Mouse (Mus musculus) ovary, postnatal 14 days (tissue): ENCODE measurements around the gene Pglyrp1.
"Not testable (repeated sequence)": the region's sequence is repeated elsewhere in the genome, so short reads cannot be mapped to it uniquely, and the experiment has no call there.

Source experiments
- DNase-seq: peaks from one replicate; pipeline ENCODE4 v3.0.0; 2022; ENCODE audit warnings: low spot score

Pglyrp1 gene

GRCm38 (mm10) chr7:18871031-18871430, at the start of gene Pglyrp1:
TSS of gene Pglyrp1 (plus strand) at chr7:18871331.
- not testable (repeated sequence) for DNase-seq

GRCm38 (mm10) chr7:18821507-18821906, 49.6 kb upstream of the Pglyrp1 start, which contains the start of gene Psg17:
TSS of gene Psg17 (minus strand) at chr7:18821607.
- no peak for DNase-seq

GRCm38 (mm10) chr7:18827792-18828546, 43.2 kb upstream of the Pglyrp1 start:
- DNase-seq: no peak

- no peak for DNase-seq
These were observed 42.5 kb upstream of the Pglyrp1 start for GRCm38 (mm10) chr7:18828592-18828991.

GRCm38 (mm10) chr7:18829545-18829944, 41.6 kb upstream of the Pglyrp1 start:
- DNase-seq: no peak

- DNase-seq: no peak
These were observed 38.8 kb upstream of the Pglyrp1 start for GRCm38 (mm10) chr7:18832298-18832697.

GRCm38 (mm10) chr7:18839865-18840264, 31.3 kb upstream of the Pglyrp1 start, which contains the start of gene Mill2:
TSS of gene Mill2 (plus strand) at chr7:18839966.
- DNase-seq: no peak

GRCm38 (mm10) chr7:18840386-18841173, 30.6 kb upstream of the Pglyrp1 start:
- peak; percentile 45 for DNase-seq

- no peak for DNase-seq
These were observed 30.0 kb upstream of the Pglyrp1 start for GRCm38 (mm10) chr7:18841174-18841567.

GRCm38 (mm10) chr7:18844811-18845210, 26.3 kb upstream of the Pglyrp1 start:
- DNase-seq: no peak

GRCm38 (mm10) chr7:18848395-18848794, 22.7 kb upstream of the Pglyrp1 start:
- no peak for DNase-seq

GRCm38 (mm10) chr7:18858310-18858916, 12.7 kb upstream of the Pglyrp1 start:
- DNase-seq: no peak

GRCm38 (mm10) chr7:18862801-18863200, 8.3 kb upstream of the Pglyrp1 start:
- DNase-seq: no peak

GRCm38 (mm10) chr7:18868491-18868890, 2.6 kb upstream of the Pglyrp1 start:
- no peak for DNase-seq

GRCm38 (mm10) chr7:18872014-18872802, 1.1 kb downstream of the Pglyrp1 start:
- DNase-seq: no peak

GRCm38 (mm10) chr7:18872816-18873215, 1.7 kb downstream of the Pglyrp1 start:
- no peak for DNase-seq

- peak; percentile 54 for DNase-seq
These were observed 2.1 kb downstream of the Pglyrp1 start for GRCm38 (mm10) chr7:18873253-18873652.

- no peak for DNase-seq
These were observed 4.2 kb downstream of the Pglyrp1 start for GRCm38 (mm10) chr7:18875372-18875771.

GRCm38 (mm10) chr7:18878691-18879090, 7.6 kb downstream of the Pglyrp1 start:
- DNase-seq: no peak

GRCm38 (mm10) chr7:18883991-18884744, 13.0 kb downstream of the Pglyrp1 start:
- no peak for DNase-seq
